Mouse (Mus musculus): Measurements from ENCODE around the gene Drd5.

The Drd5 gene

DNA sequence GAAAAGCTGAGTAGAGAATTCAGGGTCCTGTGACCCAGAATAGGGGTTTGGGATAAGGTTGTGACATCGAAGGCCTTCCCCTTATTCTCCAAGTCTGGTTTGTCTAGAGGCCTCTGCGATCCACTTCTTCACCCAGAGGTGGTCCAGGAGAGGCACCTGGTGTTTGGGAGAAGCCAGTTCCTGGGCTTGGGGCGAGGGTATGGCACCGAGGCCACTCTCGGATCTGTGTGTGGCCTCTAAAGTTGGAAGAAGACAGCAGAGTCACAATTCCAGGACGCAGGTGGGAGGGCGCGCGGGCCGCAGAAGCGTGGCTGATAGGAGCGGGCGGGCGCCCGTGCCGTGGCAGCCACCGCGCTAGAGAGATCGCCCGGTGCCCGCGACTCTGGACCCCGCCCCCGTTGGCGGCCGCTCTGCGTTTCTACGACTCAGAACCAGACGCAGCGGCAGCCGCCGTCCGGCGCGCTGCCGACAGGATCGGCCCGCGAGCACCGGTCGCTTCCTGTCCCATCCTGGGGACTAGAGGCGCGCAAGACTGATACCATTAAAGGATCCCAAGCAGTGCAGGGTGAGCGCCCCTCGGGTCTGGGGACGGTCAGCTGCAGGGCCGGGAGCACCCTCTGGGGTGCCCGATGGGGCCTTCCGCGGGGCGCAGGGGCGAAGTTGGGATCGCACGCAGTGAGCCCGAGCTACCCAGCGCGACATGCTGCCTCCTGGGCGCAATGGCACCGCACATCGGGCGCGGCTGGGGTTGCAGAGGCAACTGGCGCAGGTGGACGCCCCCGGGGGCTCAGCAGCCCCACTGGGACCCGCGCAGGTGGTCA, at the start of gene Drd5:
TSS of gene Drd5 (plus strand) at position 402 of the 821 bp plus-strand sequence.
- no peak for DNase-seq (ENCODE audit: low read depth)

DNA sequence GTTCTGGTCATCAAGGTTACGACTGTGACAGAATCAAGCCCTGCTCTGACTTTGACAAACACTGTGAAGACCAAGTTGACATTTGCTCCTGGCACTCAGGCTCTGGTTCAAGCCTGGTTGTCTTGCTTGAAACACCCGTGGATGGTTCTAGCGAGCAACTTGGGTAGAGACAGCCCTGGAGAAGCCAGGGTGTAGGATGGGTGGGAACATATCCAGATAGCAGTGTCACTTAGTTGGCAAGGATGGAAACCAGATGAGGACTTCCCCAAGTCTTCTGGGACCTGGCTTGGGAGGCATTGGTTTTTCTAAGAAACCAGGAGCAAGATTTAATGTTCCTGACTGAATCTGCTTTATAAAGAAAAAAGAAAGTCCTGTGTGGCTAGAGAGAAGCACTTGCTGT, 48.2 kb upstream of the Drd5 start:
- DNase-seq (ENCODE audit: low read depth): no peak

DNA sequence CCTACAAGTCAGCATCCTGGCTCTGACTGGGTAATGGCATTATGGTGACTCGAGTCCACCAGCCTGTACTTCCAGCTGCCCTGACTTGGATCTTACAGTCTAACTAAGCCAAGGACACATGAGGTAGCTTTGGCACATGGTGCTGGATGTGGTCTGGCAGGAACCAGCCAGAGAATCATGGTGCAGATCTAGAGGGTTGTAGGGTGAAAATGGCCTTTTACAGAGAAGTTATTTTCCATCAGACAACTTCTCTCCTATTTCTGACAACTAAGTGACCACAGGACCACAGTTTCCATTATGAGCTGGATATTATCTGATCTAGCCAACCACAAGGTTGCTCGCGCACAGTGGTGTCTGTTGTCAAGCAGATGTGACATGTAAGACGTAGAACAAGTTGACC, 45.3 kb upstream of the Drd5 start:
- DNase-seq (ENCODE audit: low read depth): peak; percentile 95

DNA sequence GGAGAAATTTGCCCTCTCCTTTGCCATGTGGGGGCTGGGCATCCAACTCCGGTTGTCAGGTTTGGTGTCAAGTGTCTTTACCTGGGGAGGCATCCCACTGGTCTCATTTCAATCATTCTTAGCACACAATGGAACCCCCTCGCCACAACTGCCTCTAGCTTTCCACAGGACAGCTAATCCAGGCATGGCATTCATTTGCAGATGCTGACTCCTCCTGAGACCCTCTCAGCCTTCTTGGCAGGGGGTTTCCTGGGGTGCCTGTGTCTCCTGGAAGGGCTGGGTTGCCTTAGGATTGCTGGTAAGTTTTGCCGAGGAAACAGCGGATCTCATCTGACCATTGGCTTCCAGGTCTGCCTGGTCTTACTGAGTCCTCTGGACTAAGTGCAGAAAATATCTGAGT, 43.4 kb upstream of the Drd5 start, which contains the start of gene Otop1:
TSS of gene Otop1 (plus strand) at position 202 of the 400 bp plus-strand sequence.
- DNase-seq (ENCODE audit: low read depth): no peak

DNA sequence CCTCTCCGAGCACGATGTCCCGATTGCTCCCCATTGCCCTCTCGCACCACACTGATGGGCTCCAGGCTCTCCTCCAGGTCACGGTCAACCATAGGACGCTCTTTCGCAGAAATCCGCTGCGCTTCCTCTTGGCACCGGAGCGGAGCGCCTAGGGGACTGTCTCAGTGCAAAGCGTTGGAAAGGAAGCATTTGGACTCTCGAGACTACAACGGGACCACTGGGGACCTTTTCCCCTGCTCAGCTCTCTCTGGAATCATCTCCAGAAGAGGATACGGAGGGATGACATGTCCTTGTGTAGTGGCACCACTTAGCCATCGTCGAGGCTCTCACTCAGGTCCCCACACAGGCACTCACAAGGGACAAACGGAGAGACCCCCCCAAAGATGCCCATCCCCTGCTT, 42.7 kb upstream of the Drd5 start:
- no peak for DNase-seq (ENCODE audit: low read depth)

DNA sequence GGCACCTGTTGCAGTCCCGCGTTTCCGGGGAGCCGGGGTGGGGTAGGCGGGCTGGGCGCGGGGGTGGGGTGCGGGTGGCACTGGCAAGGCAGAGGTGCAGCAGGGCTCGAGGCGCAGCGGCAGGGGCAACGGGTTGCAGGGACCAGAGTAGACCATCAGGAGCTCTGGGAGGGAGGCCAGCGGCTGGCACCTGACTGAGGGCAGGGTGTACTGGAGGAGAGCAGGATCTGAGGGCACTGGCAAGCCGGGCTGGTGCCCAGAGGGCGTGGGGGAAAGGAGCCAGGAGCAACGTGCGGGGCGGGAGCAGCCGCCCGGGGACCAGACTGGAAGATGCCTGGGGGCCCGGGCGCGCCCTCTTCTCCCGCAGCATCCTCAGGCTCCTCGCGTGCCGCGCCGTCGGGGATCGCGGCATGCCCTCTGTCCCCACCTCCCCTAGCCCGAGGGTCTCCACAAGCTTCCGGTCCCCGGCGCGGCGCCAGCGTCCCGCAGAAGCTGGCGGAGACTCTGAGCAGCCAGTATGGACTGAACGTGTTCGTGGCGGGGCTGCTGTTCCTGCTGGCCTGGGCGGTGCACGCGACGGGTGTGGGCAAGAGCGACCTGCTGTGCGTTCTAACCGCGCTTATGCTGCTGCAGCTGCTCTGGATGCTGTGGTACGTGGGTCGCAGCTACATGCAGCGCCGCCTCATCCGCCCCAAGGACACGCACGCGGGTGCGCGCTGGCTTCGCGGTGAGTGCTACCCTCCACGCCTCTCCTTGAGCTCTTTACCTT, 41.9 kb upstream of the Drd5 start:
- no peak for DNase-seq (ENCODE audit: low read depth)

DNA sequence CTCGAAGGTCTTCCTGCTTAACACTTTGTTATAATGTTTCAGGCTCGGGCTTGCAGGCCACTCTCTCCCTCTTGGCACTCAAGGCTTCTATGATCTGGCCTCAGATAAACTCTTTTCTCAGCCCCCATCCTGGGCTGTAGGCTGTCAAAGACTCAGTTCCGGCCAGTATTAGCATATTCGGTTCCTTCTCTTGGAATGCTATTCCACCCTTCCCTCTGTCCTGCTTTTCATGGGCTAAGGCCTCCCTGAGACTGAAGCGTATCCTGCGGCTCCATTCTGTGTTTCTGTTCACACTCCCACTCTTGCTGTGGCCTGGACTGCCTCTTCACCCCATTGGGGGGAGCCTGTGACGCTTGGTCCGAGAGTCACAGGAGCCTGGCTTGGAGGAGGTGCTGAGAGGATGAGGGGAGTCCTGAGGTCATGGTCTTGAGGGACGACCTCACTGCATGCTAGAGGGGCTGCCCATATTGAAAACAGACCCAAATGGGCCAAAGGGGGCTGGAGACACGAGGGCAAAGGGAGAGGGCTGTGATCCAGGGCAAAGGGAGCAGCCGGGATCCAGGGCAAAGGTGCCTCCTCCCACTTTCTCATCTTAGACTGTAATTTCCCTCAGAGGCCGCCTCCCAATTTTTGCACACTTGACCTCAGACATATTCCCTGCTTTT, 41.1 kb upstream of the Drd5 start:
- DNase-seq (ENCODE audit: low read depth): no peak

DNA sequence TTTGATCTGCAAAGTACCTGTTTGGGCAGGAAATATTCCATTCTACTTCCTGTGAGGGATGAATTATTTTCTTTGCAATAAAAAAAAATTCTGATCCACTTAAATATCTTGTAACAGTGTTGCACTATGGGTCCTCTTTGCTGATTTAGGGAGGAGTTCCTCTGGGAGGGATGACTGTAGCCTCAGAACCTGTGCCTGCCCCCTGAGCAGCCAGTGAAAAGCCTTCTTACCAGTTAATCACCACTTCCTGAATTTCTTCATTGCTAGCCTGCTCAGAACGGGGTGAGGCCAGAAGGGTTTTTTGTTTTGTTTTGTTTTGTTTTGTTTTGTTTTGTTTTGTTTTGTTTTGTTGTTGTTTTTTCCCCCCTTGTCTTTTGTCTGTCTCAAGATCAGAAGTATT, 39.1 kb upstream of the Drd5 start:
- peak; percentile 89 for DNase-seq (ENCODE audit: low read depth)

DNA sequence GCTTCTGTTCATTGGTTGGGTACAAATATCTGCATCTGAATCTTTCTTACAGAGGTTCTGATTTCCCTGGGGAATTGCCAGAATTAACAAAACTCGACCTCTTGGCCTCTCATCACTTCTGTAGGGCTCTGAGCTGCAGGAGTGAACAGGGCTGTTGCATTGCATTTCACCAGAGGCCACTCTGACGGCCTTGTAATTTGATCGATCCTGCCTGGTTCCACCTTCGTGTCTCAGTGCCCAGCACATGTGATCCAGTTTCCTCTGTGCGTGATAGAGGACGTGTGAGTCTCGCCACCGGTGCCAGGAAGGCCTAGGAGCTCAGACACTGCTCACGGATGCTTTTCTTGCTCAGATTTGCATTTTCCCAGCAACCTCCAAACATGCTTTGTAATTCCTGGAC, 33.4 kb upstream of the Drd5 start:
- DNase-seq (ENCODE audit: low read depth): no peak

DNA sequence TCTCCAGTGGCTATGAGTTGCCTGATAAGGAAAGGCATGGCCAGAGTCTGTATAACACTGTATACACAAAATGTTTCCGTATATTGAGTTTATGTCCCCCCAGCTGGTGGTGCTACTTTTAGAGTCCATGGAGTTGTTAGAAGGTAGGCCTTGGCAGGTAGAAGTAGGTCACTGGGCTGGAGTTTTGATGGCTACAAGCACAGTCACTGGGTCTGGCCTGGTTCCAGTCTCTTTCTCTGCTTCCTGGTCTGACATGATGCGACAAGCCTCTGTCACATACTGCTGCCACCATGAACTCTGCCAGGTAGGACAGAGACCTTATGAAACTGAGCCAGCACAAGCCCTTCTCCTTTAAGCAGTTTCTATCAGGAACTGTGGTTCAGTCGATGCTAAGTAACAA, 30.7 kb upstream of the Drd5 start:
- DNase-seq (ENCODE audit: low read depth): no peak

DNA sequence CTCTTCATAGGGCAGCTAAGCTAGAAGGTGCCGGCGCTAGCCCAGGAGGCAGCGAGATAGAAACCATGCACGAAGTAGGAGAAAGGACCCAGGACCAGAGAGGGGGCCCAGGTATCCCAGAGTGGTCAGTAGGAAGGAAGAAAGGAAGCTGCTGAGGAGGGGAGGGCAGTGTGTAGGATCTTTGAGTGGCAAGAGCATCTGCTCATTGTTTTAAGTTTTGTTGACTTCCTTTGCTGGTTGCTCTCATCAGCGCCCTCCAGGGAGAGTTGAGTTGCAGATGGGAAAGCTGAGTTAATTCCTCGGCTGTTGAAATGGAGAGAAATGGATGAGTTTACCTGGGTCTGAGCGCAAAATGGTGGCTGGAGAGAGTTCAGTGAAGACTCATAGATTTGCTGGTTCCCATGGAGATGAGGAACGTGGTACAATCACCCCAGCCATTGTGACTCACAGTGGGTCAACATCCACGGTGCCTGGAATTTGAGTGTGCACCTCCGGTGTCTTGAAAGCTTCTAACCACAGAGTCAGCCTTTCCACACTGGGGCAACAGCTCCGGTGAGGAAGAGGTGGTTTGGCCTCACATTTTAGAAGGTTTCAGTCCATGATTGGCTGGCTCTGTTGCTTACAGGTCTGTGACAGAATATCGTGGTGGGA, 17.3 kb upstream of the Drd5 start:
- DNase-seq (ENCODE audit: low read depth): no peak

DNA sequence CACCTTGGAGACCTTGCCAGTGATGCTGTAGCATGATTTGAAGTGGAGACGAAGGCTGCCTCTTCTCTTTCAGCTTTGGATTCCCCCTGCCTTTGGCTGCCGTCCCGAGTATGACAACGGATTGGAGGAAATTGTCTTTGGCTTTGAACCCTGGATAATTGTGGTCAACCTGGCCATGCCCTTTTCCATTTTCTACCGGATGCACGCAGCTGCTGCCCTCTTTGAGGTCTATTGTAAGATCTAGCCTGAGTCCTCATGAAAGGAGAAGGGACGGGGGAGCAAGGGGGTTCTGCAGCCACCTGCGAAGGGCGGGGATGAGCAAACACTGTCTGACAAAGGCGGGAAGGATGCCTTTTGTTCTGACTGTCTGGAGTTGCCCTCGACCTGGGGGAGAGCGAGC, 16.5 kb upstream of the Drd5 start:
- no peak for DNase-seq (ENCODE audit: low read depth)

DNA sequence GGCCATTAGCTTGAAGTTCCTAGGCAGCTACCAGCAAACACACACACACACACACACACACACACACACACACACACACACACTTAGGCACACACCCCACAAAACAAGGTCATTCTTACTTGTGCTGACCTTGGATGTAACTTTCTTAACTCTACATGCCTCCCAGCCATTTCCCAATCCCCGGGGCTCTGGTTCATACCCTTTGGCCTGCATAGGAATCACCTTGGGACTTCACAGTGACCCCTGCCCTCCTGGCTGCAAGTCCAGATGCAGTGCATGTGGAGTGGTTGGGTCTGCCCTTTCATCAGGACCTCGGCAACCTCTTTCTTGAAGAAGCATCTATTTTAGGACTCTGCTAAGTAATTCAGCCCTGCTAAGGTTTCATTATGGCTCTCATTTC, 13.9 kb upstream of the Drd5 start:
- no peak for DNase-seq (ENCODE audit: low read depth)

DNA sequence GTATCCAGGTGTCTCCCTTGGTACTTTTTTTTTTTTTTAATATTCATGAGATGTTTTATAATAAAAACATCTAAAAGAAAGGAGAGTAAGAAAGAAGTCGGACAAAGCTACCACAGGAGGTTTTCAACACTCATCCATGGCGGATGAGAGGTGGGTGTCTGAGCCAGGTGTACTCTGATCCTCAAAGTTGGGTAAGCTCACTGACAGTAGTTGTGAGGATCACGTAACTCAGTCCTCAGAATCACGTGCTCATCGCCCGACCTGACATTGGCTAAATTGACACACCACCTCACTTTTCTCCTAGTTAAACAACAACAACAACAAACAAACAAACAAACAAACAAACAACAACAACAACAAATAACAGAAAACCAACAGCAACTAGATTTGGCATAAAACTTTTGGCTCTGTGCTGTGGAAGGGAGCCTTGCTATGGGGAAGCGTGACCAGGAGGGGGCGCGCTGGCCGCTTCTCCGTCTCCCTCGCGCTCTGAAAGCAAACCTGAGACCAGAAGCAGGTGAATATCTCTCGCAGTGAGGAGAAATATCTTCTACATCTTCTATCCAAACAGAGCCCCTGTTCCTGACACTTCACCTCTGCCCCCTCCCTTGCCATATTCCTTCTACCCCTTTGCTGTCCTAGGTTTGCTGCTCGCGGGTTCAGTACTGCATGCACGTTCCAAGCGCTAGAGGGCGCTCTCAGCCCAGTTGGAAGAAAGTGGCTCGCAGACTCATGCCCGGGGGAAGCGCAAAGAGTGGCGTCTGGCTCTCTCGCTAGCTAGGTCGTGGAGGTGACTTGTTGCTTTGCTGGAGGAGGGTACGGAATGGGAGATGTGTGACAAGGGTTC, 11.7 kb upstream of the Drd5 start:
- peak; percentile 88 for DNase-seq (ENCODE audit: low read depth)

DNA sequence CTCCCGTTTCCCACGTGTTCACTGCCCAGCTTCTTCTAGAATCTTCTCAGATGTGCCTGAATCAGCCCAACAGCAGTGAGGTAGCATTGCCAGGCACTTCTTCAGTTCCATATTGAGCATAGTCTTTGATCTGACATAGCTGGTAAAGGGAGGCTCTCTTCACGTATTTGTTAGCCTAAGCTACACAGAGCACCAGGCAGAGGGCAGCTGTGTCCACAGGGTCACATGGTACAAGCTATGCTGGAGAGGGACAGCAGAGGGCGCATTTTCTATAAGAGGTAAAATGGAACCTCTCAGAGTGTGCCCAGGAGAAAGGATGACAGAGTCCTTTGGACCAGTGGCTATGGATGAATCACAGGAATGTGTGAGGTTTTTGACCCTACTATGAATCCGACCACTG, 10.3 kb upstream of the Drd5 start:
- DNase-seq (ENCODE audit: low read depth): peak; percentile 87

DNA sequence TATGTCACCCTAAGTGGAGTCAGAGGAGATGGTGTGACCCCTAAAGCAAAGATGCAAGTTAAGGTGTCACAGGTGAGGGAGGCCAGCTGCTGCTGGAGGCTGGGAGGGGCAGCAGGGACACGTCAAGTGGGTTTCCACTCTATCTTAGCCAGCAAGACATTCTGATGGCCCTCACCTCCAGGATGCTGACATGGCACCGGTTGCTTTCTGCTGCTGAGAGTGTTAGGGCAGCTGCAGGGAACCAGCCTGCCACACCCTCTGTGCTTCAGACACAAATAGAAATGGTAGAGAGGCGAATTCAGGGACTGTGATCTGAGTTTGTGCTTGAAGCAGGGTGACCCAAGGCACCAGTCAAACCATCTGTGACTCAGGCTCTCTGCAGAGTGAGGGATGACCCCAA, 9.4 kb upstream of the Drd5 start:
- DNase-seq (ENCODE audit: low read depth): no peak

DNA sequence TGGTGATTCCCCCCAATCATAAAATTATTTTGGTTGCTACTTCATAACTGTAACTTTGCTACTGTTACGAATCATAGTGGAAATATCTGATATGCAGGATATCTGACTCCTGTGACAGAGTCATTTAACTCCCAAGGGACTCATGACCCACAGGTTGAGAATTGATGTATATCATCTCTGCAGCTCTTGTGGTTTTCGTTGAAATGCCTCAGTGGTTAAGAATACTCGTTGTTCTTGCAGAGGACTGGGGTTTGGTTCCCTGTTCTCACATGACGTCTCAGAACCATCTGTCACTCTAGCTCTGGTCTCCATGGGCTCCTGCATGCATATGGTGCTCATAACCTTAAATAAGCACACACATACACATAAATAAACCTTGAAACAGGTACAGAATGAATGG, 14.2 kb downstream of the Drd5 start:
- DNase-seq (ENCODE audit: low read depth): peak; percentile 21

DNA sequence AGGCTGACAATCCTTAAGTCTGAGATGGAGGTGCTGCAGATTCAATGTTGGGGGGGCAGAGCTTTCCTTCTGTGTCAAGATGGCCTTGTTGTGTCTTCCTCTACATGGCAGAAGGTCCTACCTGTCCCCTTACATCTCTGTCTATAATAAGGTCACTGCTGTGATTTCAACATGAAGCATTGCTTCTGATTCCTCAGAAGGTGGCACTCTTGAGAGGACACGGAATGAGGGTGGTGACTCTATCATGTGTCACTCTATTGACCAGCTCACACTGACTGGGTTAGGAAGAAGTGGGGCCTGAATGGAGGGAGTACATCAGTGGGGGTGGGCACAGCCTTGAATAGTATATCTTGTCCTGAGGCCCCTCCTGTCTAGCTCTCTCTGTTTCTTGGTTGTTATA, 15.4 kb downstream of the Drd5 start:
- DNase-seq (ENCODE audit: low read depth): peak; percentile 29

DNA sequence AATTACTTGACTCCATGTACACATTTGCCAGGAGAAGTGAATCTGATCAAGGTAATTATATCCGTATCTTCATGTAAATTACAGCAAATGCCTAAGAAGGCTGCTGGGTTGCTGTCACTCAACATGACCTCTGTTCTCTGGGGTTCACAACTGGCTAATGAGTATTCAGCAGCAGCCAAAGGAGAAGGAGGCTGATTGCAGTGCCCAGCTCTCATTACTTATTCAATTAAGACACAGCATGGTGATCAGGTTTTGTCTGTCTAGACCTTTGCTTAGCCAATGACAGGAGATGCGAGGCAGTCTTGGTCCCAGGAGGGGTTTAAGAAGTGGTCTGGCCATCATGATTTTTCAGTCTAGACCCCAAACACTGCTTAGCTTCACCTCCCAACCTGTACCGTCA, 23.9 kb downstream of the Drd5 start:
- no peak for DNase-seq (ENCODE audit: low read depth)

DNA sequence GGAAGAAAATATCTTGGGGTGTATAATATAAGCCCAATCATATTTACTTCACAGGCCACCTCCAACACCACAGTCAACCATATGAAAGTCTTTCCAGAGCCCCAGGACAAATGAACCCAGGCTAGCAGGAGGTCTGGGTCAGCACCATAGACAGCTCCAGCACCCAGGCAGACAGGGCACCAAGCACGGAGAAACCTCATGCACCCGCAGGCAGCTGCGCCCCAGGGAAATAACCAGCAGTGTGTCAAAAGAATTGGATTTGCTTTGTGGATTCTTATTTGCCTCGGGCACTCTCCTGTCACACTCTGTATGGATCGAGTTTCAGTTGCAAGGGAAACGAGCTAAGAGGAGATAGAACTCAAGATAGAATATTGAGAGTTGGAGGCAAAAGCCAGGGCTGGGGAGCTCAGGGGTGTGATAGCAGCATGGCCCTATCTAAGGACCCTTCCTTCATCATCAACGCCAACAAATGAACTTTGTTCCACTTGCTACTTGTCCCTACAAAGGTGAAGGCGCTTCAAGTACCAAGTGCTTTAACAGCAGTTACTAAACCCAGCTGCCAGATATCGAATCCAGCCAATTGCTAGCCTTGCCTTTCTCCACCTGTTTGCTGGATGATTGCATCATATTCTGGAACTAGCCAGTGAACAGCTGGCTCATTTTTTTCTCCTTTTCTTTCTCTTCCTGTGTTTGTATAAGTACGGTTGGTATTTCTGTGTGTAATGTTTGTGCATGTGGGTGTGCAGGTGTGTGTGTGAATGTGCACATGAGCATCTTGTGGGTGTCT, 27.7 kb downstream of the Drd5 start:
- DNase-seq (ENCODE audit: low read depth): peak; percentile 23

Data from 416B (cell line).